Mouse (Mus musculus) liver, adult 2 months (tissue): ENCODE measurements at regions not wholly inside any gene's neighbourhood (a gene's known extent, or its start where the extent isn't known, plus 50 kb on each side); places are given as distances from the start of the nearest gene placed in this dataset.
"Not testable (repeated sequence)": the region's sequence is repeated elsewhere in the genome, so short reads cannot be mapped to it uniquely, and the experiment has no call there.

Experiments used
- DNase-seq: peaks from one replicate; pipeline ENCODE4 v3.0.0-alpha.2; 2011; ENCODE audit warnings: low read depth, low spot score; ENCODE audit errors: extremely low read depth
- H3K27ac ChIP-seq: fragments of 200-500 bp; replicated peaks from 2 replicates; pipeline ENCODE4 v1.5.1; 2012; ENCODE audit warnings: low read depth, mild to moderate bottlenecking, control low read depth, inconsistent platforms, low read length; ENCODE audit not compliant: insufficient read depth
- H3K27me3 ChIP-seq: fragments of 200-500 bp; 2 replicates; pipeline ENCODE4 v1.6.1; 2012; ENCODE audit warnings: mild to moderate bottlenecking, moderate library complexity, low read length, inconsistent platforms; ENCODE audit not compliant: control insufficient read depth, insufficient read depth
- H3K36me3 ChIP-seq: fragments of 200-500 bp; 2 replicates; pipeline ENCODE4 v1.6.1; 2012; ENCODE audit warnings: low read length, inconsistent platforms; ENCODE audit not compliant: control insufficient read depth, insufficient read depth
- H3K4me1 ChIP-seq: fragments of 200-500 bp; 2 replicates; pipeline ENCODE4 v1.6.1; 2011; ENCODE audit warnings: low read length; ENCODE audit not compliant: control insufficient read depth, insufficient read depth
- H3K4me3 ChIP-seq: fragments of 200-500 bp; 2 replicates; pipeline ENCODE4 v1.5.1; 2011; ENCODE audit warnings: low read depth, mild to moderate bottlenecking, control low read depth, low read length, moderate library complexity; ENCODE audit not compliant: insufficient read depth
- H3K79me2 ChIP-seq: fragments of 200-500 bp; 2 replicates; pipeline ENCODE4 v1.6.1; 2012; ENCODE audit warnings: inconsistent platforms, mild to moderate bottlenecking, low read length, moderate library complexity; ENCODE audit not compliant: control insufficient read depth, insufficient read depth
- H3K9ac ChIP-seq: fragments of 200-500 bp; 2 replicates; pipeline ENCODE4 v1.6.1; 2012; ENCODE audit warnings: low read depth, mild to moderate bottlenecking, control low read depth, inconsistent platforms, low read length
- CTCF ChIP-seq: fragments of 200-500 bp; IDR thresholded peaks from 2 replicates; pipeline ENCODE4 v1.5.1; 2011; ENCODE audit warnings: low read depth, low read length, control low read depth
- POLR2A ChIP-seq: fragments of 200-500 bp; IDR thresholded peaks from 2 replicates; pipeline ENCODE4 v1.6.1; 2011; ENCODE audit warnings: low read length, control low read depth; ENCODE audit not compliant: insufficient read depth; ENCODE audit errors: extremely low read depth
- WGBS: fragments of 180-500 bp; shearing (Covaris S2); methylation state at CpG from one replicate; pipeline ENCODE4 v1.1.7; 2018; 5-methylcytosine and 5-hydroxymethylcytosine counted together

GRCm38 (mm10) chr13:73071854-73072852 lies 188.1 kb upstream of the Irx4 start:
- Histone ChIP-seq H3K4me3 (no peak overlapping the region), H3K36me3 (no peaks in the 10 kb centered on the region), H3K27ac (no peak overlapping the region), H3K4me1 (no peaks in the 10 kb centered on the region), H3K27me3 (no peaks in the 10 kb centered on the region), H3K9ac (no peak overlapping the region), H3K79me2 (no peaks in the 10 kb centered on the region)
- DNase-seq = no peak
- TF ChIP-seq CTCF (no peak), POLR2A (no peak)
- WGBS = 68% methylated on average over 6 of the region's 6 CpGs

- H3K27me3 ChIP-seq = no peaks in the 10 kb centered on the region
- H3K79me2 ChIP-seq = no peaks in the 10 kb centered on the region
- H3K4me3 ChIP-seq = no peak overlapping the region
- H3K27ac ChIP-seq = no peak overlapping the region
- no peaks in the 10 kb centered on the region for H3K36me3 ChIP-seq
- 65% methylated on average over 2 of the region's 2 CpGs for whole genome bisulfite sequencing
- TF ChIP-seq POLR2A = no peak
- no peak for TF ChIP-seq CTCF
- no peak for DNase-seq
- H3K9ac ChIP-seq = no peak overlapping the region
- 0 out of 2 replicates have a peak, but pooled peaks cover 2% of the 10 kb centered on the region for H3K4me1 ChIP-seq
These were observed 182.3 kb upstream of the Irx4 start for GRCm38 (mm10) chr13:73077866-73078430.

GRCm38 (mm10) chr13:73087815-73088214 lies 172.5 kb upstream of the Irx4 start:
- H3K4me3 ChIP-seq, H3K27ac ChIP-seq, DNase-seq, H3K4me1 ChIP-seq, H3K27me3 ChIP-seq, H3K9ac ChIP-seq, H3K36me3 ChIP-seq, H3K79me2 ChIP-seq: not testable (repeated sequence)

GRCm38 (mm10) chr13:73091886-73092285 lies 168.4 kb upstream of the Irx4 start:
- H3K9ac ChIP-seq = no peak overlapping the region
- no peak for TF ChIP-seq POLR2A
- TF ChIP-seq CTCF = no peak
- no peaks in the 10 kb centered on the region for H3K36me3 ChIP-seq
- no peaks in the 10 kb centered on the region for H3K27me3 ChIP-seq
- DNase-seq = no peak
- 37% methylated on average over 3 of the region's 3 CpGs for WGBS
- no peaks in the 10 kb centered on the region for H3K79me2 ChIP-seq
- no peaks in the 10 kb centered on the region for H3K4me1 ChIP-seq
- H3K27ac ChIP-seq = no peak overlapping the region
- no peak overlapping the region for H3K4me3 ChIP-seq

- no peaks in the 10 kb centered on the region for H3K4me1 ChIP-seq
- WGBS = 93% methylated on average over 9 of the region's 9 CpGs
These were observed 162.8 kb upstream of the Irx4 start for GRCm38 (mm10) chr13:73097502-73097901.

GRCm38 (mm10) chr13:73099407-73099806 lies 160.9 kb upstream of the Irx4 start:
- DNase-seq = no peak
- H3K4me1 ChIP-seq = no peaks in the 10 kb centered on the region
- no peaks in the 10 kb centered on the region for H3K27me3 ChIP-seq
- H3K79me2 ChIP-seq = no peaks in the 10 kb centered on the region
- no peak for TF ChIP-seq CTCF
- H3K27ac ChIP-seq = no peak overlapping the region
- no peak overlapping the region for H3K4me3 ChIP-seq
- H3K9ac ChIP-seq = no peak overlapping the region
- 90% methylated on average over 1 of the region's 1 CpGs for WGBS
- H3K36me3 ChIP-seq = no peaks in the 10 kb centered on the region

More at GRCm38 (mm10) chr13:73097502-73097901, 162.8 kb upstream of the Irx4 start:
- Histone ChIP-seq H3K27me3 (no peaks in the 10 kb centered on the region), H3K27ac (no peak overlapping the region), H3K4me3 (no peak overlapping the region), H3K9ac (no peak overlapping the region), H3K36me3 (no peaks in the 10 kb centered on the region), H3K79me2 (no peaks in the 10 kb centered on the region)
- no peak for TF ChIP-seq CTCF
- TF ChIP-seq POLR2A = no peak
- DNase-seq = no peak
